Mouse (Mus musculus) olfactory bulb, adult 2 months (tissue): ENCODE data around the gene 4930524J08Rik.

Experiments used
- CTCF ChIP-seq: fragments of 200-500 bp; IDR thresholded peaks from 2 replicates; pipeline ENCODE4 v1.5.1; 2012; ENCODE audit warnings: low read depth, mild to moderate bottlenecking, low read length, moderate library complexity; ENCODE audit not compliant: insufficient read depth
- POLR2A ChIP-seq: fragments of 200-500 bp; IDR thresholded peaks from 2 replicates; pipeline ENCODE4 v1.6.1; 2012; ENCODE audit warnings: mild to moderate bottlenecking, low read depth, low read length, moderate library complexity; ENCODE audit not compliant: insufficient read depth

GRCm38 (mm10) chr5:99977516-99978301 lies 1.2 kb upstream of the 4930524J08Rik start:
- no peak for TF ChIP-seq CTCF
- TF ChIP-seq POLR2A, result no peak
